Mouse (Mus musculus) intestine, embryonic 15.5 days (tissue): ENCODE measurements at regions not wholly inside any gene's neighbourhood (a gene's known extent, or its start where the extent isn't known, plus 50 kb on each side); places are given as distances from the start of the nearest gene placed in this dataset.
A peak's percentile ranks its signal among the peaks of the same experiment; 100 is the strongest.

Source experiments
- ATAC-seq: fragments of 200-750 bp; cut with Nextera tagmentation; 2 replicates; pipeline ENCODE4 v1.8.0; 2017; ENCODE audit warnings: moderate TSS enrichment, moderate library complexity
- H3K27ac ChIP-seq: fragments of 300-500 bp; sonication (generic); 2 replicates; pipeline ENCODE4 v1.5.1; 2015; ENCODE audit warnings: mild to moderate bottlenecking, inconsistent platforms
- H3K27me3 ChIP-seq: fragments of 300-500 bp; sonication (generic); replicated peaks from 2 replicates; pipeline ENCODE4 v1.6.1; 2015; ENCODE audit warnings: inconsistent platforms
- H3K36me3 ChIP-seq: fragments of 300-500 bp; sonication (generic); 2 replicates; pipeline ENCODE4 v1.6.1; 2015; ENCODE audit warnings: inconsistent platforms
- H3K4me1 ChIP-seq: fragments of 300-500 bp; sonication (generic); replicated peaks from 2 replicates; pipeline ENCODE4 v1.6.1; 2015; ENCODE audit warnings: inconsistent platforms
- H3K4me2 ChIP-seq: fragments of 300-500 bp; sonication (generic); replicated peaks from 2 replicates; pipeline ENCODE4 v1.6.1; 2015; ENCODE audit warnings: mild to moderate bottlenecking, inconsistent platforms
- H3K4me3 ChIP-seq: fragments of 300-500 bp; sonication (generic); replicated peaks from 2 replicates; pipeline ENCODE4 v1.5.1; 2015; ENCODE audit warnings: inconsistent platforms
- H3K9ac ChIP-seq: fragments of 300-500 bp; sonication (generic); 2 replicates; pipeline ENCODE4 v1.6.1; 2015; ENCODE audit warnings: inconsistent platforms
- H3K9me3 ChIP-seq: fragments of 300-500 bp; sonication (generic); 2 replicates; pipeline ENCODE4 v1.6.1; 2016; ENCODE audit warnings: inconsistent platforms
- WGBS: fragments of 180-500 bp; shearing (Covaris S2); methylation state at CpG from one replicate; pipeline ENCODE4 v1.1.7; 2015; 5-methylcytosine and 5-hydroxymethylcytosine counted together

DNA sequence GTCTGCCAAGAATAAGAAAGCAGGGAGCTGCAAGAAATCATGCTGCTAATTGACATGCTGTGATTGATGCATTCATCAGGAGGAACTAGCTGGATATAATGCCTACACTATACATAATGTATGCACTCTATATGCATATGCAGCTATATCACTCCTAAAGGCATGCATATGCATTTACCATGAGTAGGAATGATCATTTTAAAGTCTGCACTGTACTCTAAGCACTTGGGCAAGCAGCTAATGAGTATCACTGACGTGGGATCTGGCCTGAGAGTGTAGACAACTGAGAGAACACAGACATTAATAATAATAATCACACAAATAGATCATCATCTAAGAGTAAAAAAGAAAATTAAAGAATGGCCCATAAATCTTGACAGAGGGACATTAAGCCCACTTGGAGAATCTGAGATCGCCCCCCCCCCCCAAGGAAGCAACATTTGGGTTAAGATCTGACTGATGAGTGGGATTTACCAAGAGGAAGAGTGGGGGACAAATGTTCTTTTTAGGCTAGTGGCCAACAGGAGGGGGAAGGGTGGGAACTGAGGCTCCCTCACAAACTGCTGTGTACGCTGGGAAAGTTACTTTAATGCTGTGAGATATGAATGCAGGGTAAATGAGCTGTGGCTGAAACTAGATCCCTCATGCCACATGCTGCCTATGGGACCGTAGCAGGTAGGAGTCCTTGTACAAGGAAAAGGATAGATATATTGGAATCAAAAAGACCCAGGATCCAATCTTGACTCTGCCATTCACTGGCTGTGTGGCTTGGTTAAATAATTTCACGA lies 155.0 kb downstream of the Gsdmc2 start:
- ATAC-seq = peak; percentile 53

DNA sequence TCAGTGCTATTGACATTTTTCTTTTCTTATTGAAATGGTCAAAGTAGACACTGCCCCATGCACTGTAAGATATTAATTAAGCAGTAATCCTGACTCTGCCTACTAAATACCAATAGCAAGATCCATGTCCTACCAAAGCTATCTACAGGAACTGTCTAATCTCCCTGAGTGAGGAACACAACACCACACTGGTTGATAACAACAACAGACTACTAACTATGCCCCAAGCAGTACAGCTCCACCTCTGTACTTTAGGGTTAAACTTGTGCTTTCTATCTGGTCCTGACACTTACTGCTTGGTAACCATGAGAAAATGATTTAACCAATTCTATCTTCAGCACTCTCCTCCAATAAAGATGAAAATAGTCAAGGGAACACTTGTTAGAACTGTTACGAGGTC lies 157.1 kb downstream of the Gsdmc2 start:
- Histone ChIP-seq H3K4me1 (no peaks in the 10 kb centered on the region), H3K27ac (no peak overlapping the region), H3K9me3 (no peaks in the 10 kb centered on the region), H3K27me3 (no peaks in the 10 kb centered on the region), H3K4me3 (no peak overlapping the region), H3K9ac (no peak overlapping the region), H3K36me3 (no peaks in the 10 kb centered on the region), H3K4me2 (no peak overlapping the region)
- 91% methylated on average over 1 of the region's 1 CpGs for WGBS
- ATAC-seq = no peak

More for the DNA sequence above, 155.0 kb downstream of the Gsdmc2 start:
- Histone ChIP-seq H3K36me3 (no peaks in the 10 kb centered on the region), H3K27ac (no peak overlapping the region), H3K4me2 (no peak overlapping the region), H3K27me3 (no peaks in the 10 kb centered on the region), H3K9me3 (no peaks in the 10 kb centered on the region), H3K4me3 (no peak overlapping the region), H3K4me1 (no peaks in the 10 kb centered on the region), H3K9ac (no peak overlapping the region)
- WGBS = 62% methylated on average over 5 of the region's 5 CpGs

DNA sequence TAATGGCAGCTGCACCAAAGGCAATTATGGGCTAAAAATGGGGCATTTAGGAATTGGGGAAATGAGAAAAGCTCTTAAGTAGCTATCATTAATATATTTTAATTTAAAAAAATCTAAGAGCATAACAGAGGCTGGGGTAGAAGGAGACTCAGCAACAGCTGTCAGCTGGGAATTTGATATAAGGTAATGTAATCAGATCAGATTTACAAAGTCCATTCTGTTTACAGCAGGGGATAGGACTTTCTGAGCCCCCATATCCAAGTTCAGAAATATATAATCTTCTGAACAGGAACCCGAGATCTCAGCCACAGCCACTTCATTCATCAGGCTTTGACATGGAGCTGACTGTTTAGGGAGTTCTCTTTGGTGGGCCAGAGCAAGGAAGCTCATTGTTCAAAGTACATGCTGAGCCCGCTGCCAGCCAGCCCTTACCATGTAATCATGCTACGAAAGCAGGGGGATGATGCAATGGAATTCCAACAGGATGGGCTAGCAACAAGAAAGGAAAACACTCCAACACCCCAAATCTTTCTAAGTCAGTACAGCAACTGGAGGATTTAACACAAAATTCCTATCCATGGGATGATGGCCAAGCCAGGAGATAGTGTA lies 157.9 kb downstream of the Gsdmc2 start:
- Histone ChIP-seq H3K27ac (no peak overlapping the region), H3K9ac (no peak overlapping the region), H3K4me2 (no peak overlapping the region), H3K4me1 (no peaks in the 10 kb centered on the region), H3K4me3 (no peak overlapping the region), H3K36me3 (no peaks in the 10 kb centered on the region), H3K9me3 (no peaks in the 10 kb centered on the region), H3K27me3 (no peaks in the 10 kb centered on the region)
- no peak for ATAC-seq
- 69% methylated on average over 3 of the region's 3 CpGs for WGBS

DNA sequence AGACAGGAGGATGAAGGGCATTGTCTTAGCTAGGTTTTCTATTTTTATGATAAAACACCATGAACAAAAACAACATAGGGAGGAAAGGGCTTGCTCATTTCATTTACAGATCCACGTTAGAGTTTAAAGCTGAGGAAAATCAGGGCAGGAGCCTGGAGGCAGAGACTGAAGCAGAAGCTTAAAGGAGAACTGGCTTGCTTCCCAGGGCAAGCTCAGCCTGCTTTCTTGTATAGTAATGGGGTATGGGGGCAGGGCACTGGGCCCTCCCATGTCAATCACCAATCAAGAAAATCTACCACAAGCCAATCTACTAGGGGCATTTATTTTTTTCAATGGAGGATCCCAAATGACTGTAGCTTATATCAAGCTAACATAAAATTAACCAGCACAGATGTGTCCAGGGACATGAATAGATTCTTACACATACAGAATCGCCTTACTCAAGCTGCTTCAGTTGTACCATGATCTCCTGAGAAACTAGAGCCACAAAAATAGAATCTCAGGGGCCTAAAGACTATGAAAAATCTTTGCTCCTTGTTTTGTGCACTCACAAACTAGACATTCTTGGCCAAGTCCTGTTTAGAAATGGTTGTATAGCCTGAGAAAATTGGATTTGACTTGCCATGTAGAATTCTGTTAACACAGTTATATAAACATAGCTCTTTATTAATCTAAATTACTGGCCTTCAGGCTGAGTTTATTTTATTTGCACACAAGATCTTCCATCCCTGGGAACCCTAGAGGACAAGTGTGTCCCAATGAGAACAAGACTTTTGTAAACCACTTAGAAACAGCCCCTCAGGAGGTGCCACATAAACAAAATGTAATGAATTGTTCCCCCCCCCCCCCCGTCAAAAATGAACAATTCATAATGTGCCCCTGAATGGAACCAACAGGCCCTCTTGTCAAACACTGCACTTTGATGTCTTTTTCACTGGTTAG lies 164.7 kb downstream of the Gsdmc2 start:
- 52% methylated on average over 3 of the region's 3 CpGs for WGBS
- no peaks in the 10 kb centered on the region for H3K36me3 ChIP-seq
- H3K4me3 ChIP-seq = no peak overlapping the region
- no peak overlapping the region for H3K4me2 ChIP-seq
- no peak overlapping the region for H3K27ac ChIP-seq
- no peaks in the 10 kb centered on the region for H3K27me3 ChIP-seq
- ATAC-seq = no peak
- no peak overlapping the region for H3K9ac ChIP-seq
- no peaks in the 10 kb centered on the region for H3K9me3 ChIP-seq
- H3K4me1 ChIP-seq = 0 out of 2 replicates have a peak, but pooled peaks cover 2% of the 10 kb centered on the region

DNA sequence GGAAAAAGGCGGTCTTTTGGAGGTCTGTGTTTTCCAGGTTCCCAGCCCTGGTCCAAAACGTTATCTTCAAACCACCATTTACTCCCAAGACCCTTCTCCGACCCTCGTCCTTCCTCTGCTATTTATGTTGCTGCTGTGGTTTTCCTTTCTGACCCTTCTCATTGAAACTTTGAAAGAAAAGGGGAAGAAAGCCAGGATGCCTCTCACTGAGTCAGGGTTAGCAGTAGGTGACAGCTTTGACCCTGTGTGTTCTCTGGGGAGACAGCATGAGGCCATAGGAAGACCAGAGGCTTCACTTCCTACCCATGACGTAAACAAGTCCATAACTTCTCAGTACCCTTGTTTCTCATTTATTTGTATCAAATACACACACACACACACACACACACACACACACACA lies 166.1 kb downstream of the Gsdmc2 start:
- Histone ChIP-seq H3K4me3 (no peak overlapping the region), H3K9me3 (no peaks in the 10 kb centered on the region), H3K4me1 (0 out of 2 replicates have a peak, but pooled peaks cover 2% of the 10 kb centered on the region), H3K36me3 (no peaks in the 10 kb centered on the region), H3K27me3 (no peaks in the 10 kb centered on the region), H3K27ac (no peak overlapping the region), H3K9ac (no peak overlapping the region), H3K4me2 (no peak overlapping the region)
- WGBS = 83% methylated on average over 5 of the region's 5 CpGs
- ATAC-seq = no peak

DNA sequence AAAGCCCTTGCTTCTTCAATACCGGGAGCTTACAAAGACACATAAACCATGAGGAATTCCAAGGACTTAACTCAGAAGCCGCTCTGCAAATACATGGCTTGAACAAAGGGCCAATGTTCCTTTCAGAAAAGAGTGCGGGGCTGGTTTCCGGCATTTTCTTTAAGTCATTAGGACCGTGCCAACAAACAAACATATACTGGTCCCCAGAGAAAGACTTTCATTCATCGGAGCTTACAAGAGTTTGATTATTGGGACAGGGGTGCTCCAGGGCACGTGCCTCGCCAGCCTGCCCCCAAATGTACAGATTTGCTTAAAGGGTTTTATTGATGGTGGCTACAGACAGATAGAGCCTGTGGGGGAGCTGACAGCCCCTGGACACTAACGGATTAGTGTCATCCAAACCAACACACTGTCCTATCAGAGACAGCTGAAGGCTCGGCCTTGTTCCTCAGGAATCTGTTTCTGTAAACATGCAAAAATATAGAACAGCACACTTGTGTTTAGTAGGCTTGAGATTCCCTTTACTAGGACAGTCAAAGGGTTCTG lies 169.4 kb downstream of the Gsdmc2 start:
- no peak for ATAC-seq
- Histone ChIP-seq H3K27me3 (no peaks in the 10 kb centered on the region), H3K36me3 (no peaks in the 10 kb centered on the region), H3K4me1 (0 out of 2 replicates have a peak, but pooled peaks cover 2% of the 10 kb centered on the region), H3K9ac (no peak overlapping the region), H3K4me2 (no peak overlapping the region), H3K4me3 (no peak overlapping the region), H3K9me3 (no peaks in the 10 kb centered on the region), H3K27ac (no peak overlapping the region)
- 68% methylated on average over 10 of the region's 10 CpGs for WGBS

DNA sequence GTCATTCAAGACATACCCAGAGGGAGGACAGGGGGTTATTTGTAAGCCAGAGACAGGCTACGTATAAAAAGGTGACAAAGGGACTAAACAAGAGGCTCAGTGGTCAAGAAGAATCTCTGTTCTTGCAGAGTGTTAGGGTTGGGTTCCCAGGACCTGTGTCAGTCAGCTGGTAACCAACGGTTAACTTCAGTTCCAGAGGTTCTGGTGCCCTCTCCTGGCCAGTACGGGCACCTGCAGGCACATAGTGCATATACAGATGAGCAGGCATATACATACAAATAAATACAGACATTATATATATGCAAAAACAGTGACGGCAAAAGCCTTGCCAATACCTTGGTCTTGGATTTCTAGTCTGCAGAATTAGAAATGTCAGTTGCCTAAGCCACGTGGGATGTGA lies 170.6 kb downstream of the Gsdmc2 start:
- no peak for ATAC-seq
- Histone ChIP-seq H3K4me1 (0 out of 2 replicates have a peak, but pooled peaks cover 2% of the 10 kb centered on the region), H3K27me3 (no peaks in the 10 kb centered on the region), H3K9ac (no peak overlapping the region), H3K4me3 (no peak overlapping the region), H3K9me3 (no peaks in the 10 kb centered on the region), H3K27ac (no peak overlapping the region), H3K36me3 (no peaks in the 10 kb centered on the region), H3K4me2 (no peak overlapping the region)
- 88% methylated on average over 5 of the region's 5 CpGs for WGBS

DNA sequence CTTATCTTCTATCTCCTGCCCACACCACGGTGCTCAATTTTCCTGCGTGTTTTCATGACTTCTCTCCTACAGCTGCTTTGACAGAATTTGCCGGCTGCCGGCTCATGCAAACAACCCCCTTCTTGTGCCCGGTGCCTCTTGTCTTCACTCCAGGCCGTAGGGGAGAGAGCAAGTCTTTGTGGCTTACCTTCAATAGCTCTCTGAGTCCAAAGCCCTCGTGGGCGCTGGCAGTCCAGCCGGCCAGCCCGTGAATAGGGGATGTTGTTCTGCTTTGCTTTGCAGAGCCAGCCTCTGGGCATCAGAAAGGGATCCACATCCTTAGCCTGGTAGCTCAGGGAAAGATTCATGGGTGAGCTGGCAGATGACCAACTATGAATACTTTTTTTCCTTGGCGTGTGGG lies 173.9 kb downstream of the Gsdmc2 start:
- 70% methylated on average over 11 of the region's 11 CpGs for WGBS
- Histone ChIP-seq H3K4me1 (0 out of 2 replicates have a peak, but pooled peaks cover 2% of the 10 kb centered on the region), H3K9me3 (no peaks in the 10 kb centered on the region), H3K9ac (no peak overlapping the region), H3K27ac (no peak overlapping the region), H3K4me3 (no peak overlapping the region), H3K4me2 (no peak overlapping the region), H3K36me3 (no peaks in the 10 kb centered on the region), H3K27me3 (no peaks in the 10 kb centered on the region)
- no peak for ATAC-seq

DNA sequence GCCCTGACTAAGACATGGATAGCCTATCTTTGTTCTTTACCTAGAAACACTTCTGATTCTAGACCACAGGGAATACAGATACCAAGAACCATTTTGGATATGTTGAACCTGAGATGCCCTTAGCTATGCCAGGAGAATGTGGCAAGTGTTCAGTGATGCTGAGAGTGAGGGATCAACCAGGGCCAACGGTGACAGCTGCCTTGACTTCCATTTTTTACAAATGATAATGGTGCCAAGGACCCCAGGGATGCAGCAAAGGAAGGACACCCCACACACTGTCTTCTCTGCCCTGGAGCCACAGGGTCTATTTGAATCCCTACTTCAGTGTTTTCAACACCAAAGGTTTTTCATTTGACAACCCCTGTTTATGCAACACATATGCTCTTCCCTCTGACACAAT lies 174.4 kb downstream of the Gsdmc2 start:
- H3K36me3 ChIP-seq = no peaks in the 10 kb centered on the region
- no peak overlapping the region for H3K4me2 ChIP-seq
- no peaks in the 10 kb centered on the region for H3K27me3 ChIP-seq
- H3K9ac ChIP-seq = no peak overlapping the region
- 0 out of 2 replicates have a peak, but pooled peaks cover 2% of the 10 kb centered on the region for H3K4me1 ChIP-seq
- H3K27ac ChIP-seq = no peak overlapping the region
- WGBS = 65% methylated on average over 1 of the region's 1 CpGs
- no peak overlapping the region for H3K4me3 ChIP-seq
- no peak for ATAC-seq
- no peaks in the 10 kb centered on the region for H3K9me3 ChIP-seq

DNA sequence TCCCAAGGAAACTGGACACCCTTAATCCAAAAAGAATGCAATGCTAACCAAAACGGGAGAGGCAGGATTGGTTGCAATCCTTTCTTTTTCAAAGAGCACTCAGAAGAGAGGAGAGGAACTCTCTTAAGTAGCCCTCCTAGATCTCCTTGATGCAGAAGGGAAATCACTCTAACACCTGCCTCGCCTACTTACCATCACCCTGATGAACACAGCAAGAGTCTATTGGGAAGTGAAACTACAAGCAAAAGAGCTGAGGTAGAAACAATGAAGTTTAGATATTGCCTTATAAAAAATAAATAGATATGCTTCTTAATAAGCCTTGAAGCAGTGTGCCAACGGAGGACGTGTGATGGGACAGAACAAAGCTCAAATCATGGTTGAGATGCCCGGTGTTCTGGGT lies 177.4 kb downstream of the Gsdmc2 start:
- H3K9ac ChIP-seq = no peak overlapping the region
- WGBS = 89% methylated on average over 5 of the region's 5 CpGs
- H3K27me3 ChIP-seq = no peaks in the 10 kb centered on the region
- H3K9me3 ChIP-seq = no peaks in the 10 kb centered on the region
- H3K4me1 ChIP-seq = no peaks in the 10 kb centered on the region
- no peaks in the 10 kb centered on the region for H3K36me3 ChIP-seq
- ATAC-seq = no peak
- H3K27ac ChIP-seq = no peak overlapping the region
- H3K4me3 ChIP-seq = no peak overlapping the region
- no peak overlapping the region for H3K4me2 ChIP-seq

DNA sequence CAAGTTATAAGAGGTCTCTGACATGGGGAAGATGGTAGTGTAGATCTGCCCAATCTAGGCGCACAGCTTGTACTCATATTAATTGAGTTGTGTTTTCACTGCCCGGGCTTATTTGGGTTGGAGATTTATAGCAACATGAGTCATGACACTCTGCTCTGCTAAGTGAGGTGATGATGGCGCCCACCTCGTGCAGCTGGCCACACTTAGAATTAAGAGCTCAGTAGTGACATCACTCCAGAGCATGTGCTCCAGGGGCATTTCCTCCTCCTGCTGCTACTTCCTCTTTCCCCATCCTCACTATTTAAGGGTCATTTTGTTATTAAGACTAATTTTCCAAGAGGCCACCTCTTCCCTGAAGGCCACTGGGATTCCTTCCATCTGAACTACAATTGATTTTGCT lies 179.5 kb downstream of the Gsdmc2 start:
- ATAC-seq = no peak
- Histone ChIP-seq H3K9ac (no peak overlapping the region), H3K27me3 (no peaks in the 10 kb centered on the region), H3K27ac (no peak overlapping the region), H3K4me1 (no peaks in the 10 kb centered on the region), H3K9me3 (no peaks in the 10 kb centered on the region), H3K4me3 (no peak overlapping the region), H3K36me3 (no peaks in the 10 kb centered on the region), H3K4me2 (no peak overlapping the region)
- WGBS = 79% methylated on average over 4 of the region's 4 CpGs

DNA sequence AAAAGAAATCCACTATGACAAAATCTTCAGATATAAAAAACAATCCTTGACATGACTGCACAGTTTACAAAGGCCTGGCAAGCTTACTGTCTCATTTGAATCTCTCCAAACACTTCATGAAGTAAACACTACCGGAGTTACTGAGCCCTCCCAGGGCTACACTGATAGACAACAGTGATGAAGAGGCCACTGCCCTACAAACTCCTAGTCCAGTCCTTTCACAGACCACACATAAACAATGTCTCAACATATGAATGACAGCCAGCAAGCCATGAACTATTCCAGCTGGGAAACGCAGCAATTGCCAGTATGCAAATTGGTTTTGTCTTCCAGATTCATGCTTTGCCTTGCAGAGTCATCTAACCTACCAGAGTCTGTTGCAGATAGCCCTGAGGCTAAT lies 180.1 kb downstream of the Gsdmc2 start:
- 57% methylated on average over 2 of the region's 2 CpGs for WGBS
- Histone ChIP-seq H3K4me3 (no peak overlapping the region), H3K4me1 (no peaks in the 10 kb centered on the region), H3K4me2 (no peak overlapping the region), H3K9me3 (no peaks in the 10 kb centered on the region), H3K27ac (no peak overlapping the region), H3K9ac (no peak overlapping the region), H3K27me3 (no peaks in the 10 kb centered on the region), H3K36me3 (no peaks in the 10 kb centered on the region)
- no peak for ATAC-seq
